Mouse (Mus musculus) ES-E14 (cell line): ENCODE measurements at regions not wholly inside any gene's neighbourhood (a gene's known extent, or its start where the extent isn't known, plus 50 kb on each side); places are given as distances from the start of the nearest gene placed in this dataset.

Experiments
- DNase-seq: peaks from one replicate; pipeline ENCODE4 v3.0.0-alpha.2; 2013; ENCODE audit warnings: low read depth, low spot score
- H3K27ac ChIP-seq: 2 replicates; pipeline ENCODE4 v1.5.1; 2012; ENCODE audit warnings: low read depth, mild to moderate bottlenecking, low read length, moderate library complexity, mixed read lengths; ENCODE audit not compliant: poor library complexity, insufficient read depth, severe bottlenecking
- H3K36me3 ChIP-seq: 2 replicates; pipeline ENCODE4 v1.6.1; 2012; ENCODE audit warnings: mild to moderate bottlenecking, low read length, moderate library complexity, mixed read lengths; ENCODE audit not compliant: control insufficient read depth, poor library complexity, insufficient read depth, severe bottlenecking
- H3K4me1 ChIP-seq, 2 experiments: fragments of 150-350 bp in 1 of 2; sonication (generic) in 1 of 2; 2 replicates each; pipeline ENCODE4 v1.6.1; 2012; ENCODE audit warnings: low read length in 2 of 2, mild to moderate bottlenecking in 1 of 2, mixed read lengths in 1 of 2; ENCODE audit not compliant: control insufficient read depth in 2 of 2, insufficient read depth in 2 of 2, poor library complexity in 1 of 2
- H3K4me3 ChIP-seq, 2 experiments: fragments of 150-350 bp in 1 of 2; sonication (generic) in 1 of 2; 2 replicates each; pipeline ENCODE4 v1.5.1; 2012; ENCODE audit warnings: low read length in 2 of 2, low read depth in 1 of 2, mild to moderate bottlenecking in 1 of 2, mixed read lengths in 1 of 2; ENCODE audit not compliant: insufficient read depth in 1 of 2, poor library complexity in 1 of 2, severe bottlenecking in 1 of 2
- H3K9ac ChIP-seq: 2 replicates; pipeline ENCODE4 v1.6.1; 2012; ENCODE audit warnings: low read depth, mild to moderate bottlenecking, low read length, mixed read lengths; ENCODE audit not compliant: poor library complexity, insufficient read depth, severe bottlenecking
- H3K9me3 ChIP-seq: fragments of 150-350 bp; sonication (generic); 2 replicates; pipeline ENCODE4 v1.6.1; 2012; ENCODE audit warnings: low read depth, mild to moderate bottlenecking, low read length; ENCODE audit not compliant: control insufficient read depth, insufficient read depth
- CHD2 ChIP-seq: IDR thresholded peaks from 2 replicates; pipeline ENCODE4 v1.6.1; 2014; ENCODE audit warnings: mild to moderate bottlenecking, low read depth, low read length, inconsistent platforms
- HCFC1 ChIP-seq: IDR thresholded peaks from 2 replicates; pipeline ENCODE4 v1.6.1; 2012; ENCODE audit warnings: low read length, inconsistent platforms, borderline replicate concordance; ENCODE audit not compliant: insufficient read depth
- MAFK ChIP-seq: IDR thresholded peaks from 2 replicates; pipeline ENCODE4 v1.6.1; 2014; ENCODE audit warnings: mild to moderate bottlenecking, low read depth, low read length, inconsistent platforms; ENCODE audit not compliant: insufficient read depth
- ZC3H11A ChIP-seq: IDR thresholded peaks from 2 replicates; pipeline ENCODE4 v1.6.1; 2012; ENCODE audit warnings: low read depth, mild to moderate bottlenecking, inconsistent platforms, low read length, borderline replicate concordance
- ZNF384 ChIP-seq: IDR thresholded peaks from 2 replicates; pipeline ENCODE4 v1.6.1; 2012; ENCODE audit warnings: low read depth, low read length, inconsistent platforms
- in situ Hi-C, 2 experiments: fragments of 600-800 bp; cut with MboI; formaldehyde crosslinking; loops; one replicate each; pipeline ENCODE4 v1.15.1; 2025; ENCODE audit warnings: low sequenced_read_pairs in 2 of 2, inconsistent platforms in 1 of 2; ENCODE audit not compliant: unreplicated experiment in 2 of 2

- Histone ChIP-seq H3K27ac (no peak overlapping the region), H3K4me3 (no peak overlapping the region), H3K9ac (no peak overlapping the region), H3K4me1 (no peaks in the 10 kb centered on the region), H3K36me3 (no peaks in the 10 kb centered on the region), H3K9me3 (no peaks in the 10 kb centered on the region)
- in situ Hi-C loops = no loop called here
- TF ChIP-seq ZNF384 (no peak), ZC3H11A (no peak), HCFC1 (no peak), MAFK (no peak), CHD2 (no peak)
- DNase-seq = no peak
These were observed 361.0 kb downstream of the Tmem135 start for GRCm38 (mm10) chr7:89042977-89043376.

GRCm38 (mm10) chr7:89041287-89041686 lies 362.7 kb downstream of the Tmem135 start:
- no peak for TF ChIP-seq CHD2
- TF ChIP-seq HCFC1 = no peak
- no peak for TF ChIP-seq ZC3H11A
- TF ChIP-seq MAFK = no peak
- no peak for TF ChIP-seq ZNF384
- Histone ChIP-seq H3K4me3 (no peak overlapping the region), H3K9ac (no peak overlapping the region), H3K9me3 (no peaks in the 10 kb centered on the region), H3K36me3 (no peaks in the 10 kb centered on the region), H3K4me1 (no peaks in the 10 kb centered on the region), H3K27ac (no peak overlapping the region)
- in situ Hi-C loops = no loop called here
- DNase-seq = no peak

- Histone ChIP-seq H3K4me1 (no peaks in the 10 kb centered on the region), H3K9ac (no peak overlapping the region), H3K36me3 (no peaks in the 10 kb centered on the region), H3K27ac (no peak overlapping the region), H3K9me3 (no peaks in the 10 kb centered on the region), H3K4me3 (no peak overlapping the region)
- no peak for DNase-seq
- no peak for TF ChIP-seq ZNF384
- TF ChIP-seq MAFK = no peak
- TF ChIP-seq ZC3H11A = no peak
- no peak for TF ChIP-seq HCFC1
- no peak for TF ChIP-seq CHD2
- in situ Hi-C loops = no loop called here
These were observed 363.9 kb downstream of the Tmem135 start for GRCm38 (mm10) chr7:89040139-89040538.

- no peak for TF ChIP-seq CHD2
- no peak for TF ChIP-seq ZC3H11A
- TF ChIP-seq ZNF384 = no peak
- no peak for TF ChIP-seq HCFC1
- TF ChIP-seq MAFK = no peak
- H3K9ac ChIP-seq = no peak overlapping the region
These were observed 368.7 kb downstream of the Tmem135 start for GRCm38 (mm10) chr7:89035138-89035996.

More at GRCm38 (mm10) chr7:89035138-89035996, 368.7 kb downstream of the Tmem135 start:
- H3K9me3 ChIP-seq = no peaks in the 10 kb centered on the region
- H3K27ac ChIP-seq = no peak overlapping the region
- H3K4me1 ChIP-seq = no peaks in the 10 kb centered on the region
- no peaks in the 10 kb centered on the region for H3K36me3 ChIP-seq
- in situ Hi-C loops = no loop called here
- DNase-seq = no peak
- no peak overlapping the region for H3K4me3 ChIP-seq
